Mouse (Mus musculus): ENCODE data around the gene Ttc28. TPM values are rescaled to one million over a fixed set of nuclear protein-coding genes. Genes with fewer than 3 reads are reported as not detected.

Gene Ttc28
- total and polyA plus RNA-seq, 3 experiments: 0.21 to 0.89 (median 0.28) TPM

GRCm38 (mm10) chr5:111025476-111025875, 145.9 kb downstream of the Ttc28 start:
- Histone ChIP-seq H3K4me1 (ENCODE audit: control insufficient read depth in 1 of 2, insufficient read depth in 2 of 2) (no peaks in the 10 kb centered on the region), H3K4me3 (replicated peaks in 1 of 3; ENCODE audit: low read depth in 2 of 3, low read length in 2 of 3, poor library complexity in 1 of 3) (no peak overlapping the region), H3K27ac (ENCODE audit: insufficient read depth, low read depth) (no peak overlapping the region), H3K9ac (ENCODE audit: insufficient read depth, low read depth) (no peak overlapping the region), H3K36me3 (replicated peaks in 1 of 2; ENCODE audit: control insufficient read depth in 1 of 2, insufficient read depth in 1 of 2, low read length in 1 of 2) (no peaks in the 10 kb centered on the region), H3K4me2 (ENCODE audit: insufficient read depth, low read depth, poor library complexity, severe bottlenecking) (no peak overlapping the region), H3K9me3 (replicated peaks; ENCODE audit: low read length) (no peaks in the 10 kb centered on the region), H3K79me2 (replicated peaks; ENCODE audit: control insufficient read depth, extremely low read depth, insufficient read depth, poor library complexity, severe bottlenecking) (no peaks in the 10 kb centered on the region), H3K27me3 (replicated peaks) (no peaks in the 10 kb centered on the region)
- TF ChIP-seq E2F4 (IDR thresholded peaks at IDR 0.05; ENCODE audit: insufficient replicate concordance, low read depth, low read length) (no peak), MAZ (IDR thresholded peaks at IDR 0.05; ENCODE audit: low read depth, low read length) (no peak), PAX5 (IDR thresholded peaks at IDR 0.05; ENCODE audit: low read length) (no peak), ZMIZ1 (IDR thresholded peaks at IDR 0.05; ENCODE audit: low read depth, low read length) (no peak), ZNF384 (IDR thresholded peaks at IDR 0.05; ENCODE audit: low read depth, low read length) (no peak), USF1 (IDR thresholded peaks at IDR 0.05; ENCODE audit: low read depth, low read length) (no peak), NELFE (IDR thresholded peaks at IDR 0.05; ENCODE audit: low read depth, low read length) (no peak), ELF1 (IDR thresholded peaks at IDR 0.05; ENCODE audit: low read depth, low read length) (no peak), ZKSCAN1 (IDR thresholded peaks at IDR 0.05; ENCODE audit: borderline replicate concordance, low read depth, low read length) (no peak), TCF12 (IDR thresholded peaks at IDR 0.05; ENCODE audit: low read depth, low read length) (no peak), RCOR1 (conservative IDR thresholded peaks at IDR 0.05; ENCODE audit: low read depth, low read length) (no peak), POLR2A (IDR thresholded peaks at IDR 0.05; ENCODE audit: low read depth, low read length) (no peak)
- in situ Hi-C loops (cut with MboI; ENCODE audit: low pct_ligation_motif_present, low pct_unique_long_range_greater_than_20kb, low sequenced_read_pairs) (no loop called here), dilution Hi-C loops (cut with MboI; ENCODE audit: extremely low pct_ligation_motif_present, extremely low pct_unique_long_range_greater_than_20kb, low sequenced_read_pairs) (no loop called here)
- DNase-seq (ENCODE audit: extremely low read depth): no peak

GRCm38 (mm10) chr5:111026209-111026608, 146.6 kb downstream of the Ttc28 start:
- Histone ChIP-seq H3K79me2 (replicated peaks; ENCODE audit: control insufficient read depth, extremely low read depth, insufficient read depth, poor library complexity, severe bottlenecking) (no peaks in the 10 kb centered on the region), H3K9me3 (replicated peaks; ENCODE audit: low read length) (no peaks in the 10 kb centered on the region), H3K4me1 (ENCODE audit: control insufficient read depth in 1 of 2, insufficient read depth in 2 of 2) (no peaks in the 10 kb centered on the region), H3K4me2 (ENCODE audit: insufficient read depth, low read depth, poor library complexity, severe bottlenecking) (no peak overlapping the region), H3K27ac (ENCODE audit: insufficient read depth, low read depth) (no peak overlapping the region), H3K4me3 (replicated peaks in 1 of 3; ENCODE audit: low read depth in 2 of 3, low read length in 2 of 3, poor library complexity in 1 of 3) (no peak overlapping the region), H3K36me3 (replicated peaks in 1 of 2; ENCODE audit: control insufficient read depth in 1 of 2, insufficient read depth in 1 of 2, low read length in 1 of 2) (no peaks in the 10 kb centered on the region), H3K9ac (ENCODE audit: insufficient read depth, low read depth) (no peak overlapping the region), H3K27me3 (replicated peaks) (no peaks in the 10 kb centered on the region)
- dilution Hi-C loops (cut with MboI; ENCODE audit: extremely low pct_ligation_motif_present, extremely low pct_unique_long_range_greater_than_20kb, low sequenced_read_pairs) (no loop called here), in situ Hi-C loops (cut with MboI; ENCODE audit: low pct_ligation_motif_present, low pct_unique_long_range_greater_than_20kb, low sequenced_read_pairs) (no loop called here)
- TF ChIP-seq RAD21 (IDR thresholded peaks at IDR 0.05; ENCODE audit: low read depth, low read length): no peak
- no peak for TF ChIP-seq USF1 (IDR thresholded peaks at IDR 0.05; ENCODE audit: low read depth, low read length)
- no peak for TF ChIP-seq CHD1 (IDR thresholded peaks at IDR 0.05; ENCODE audit: low read depth, low read length)
- no peak for TF ChIP-seq NRF1 (IDR thresholded peaks at IDR 0.05; ENCODE audit: low read depth, low read length)
- no peak for TF ChIP-seq MAZ (IDR thresholded peaks at IDR 0.05; ENCODE audit: low read depth, low read length)
- TF ChIP-seq BHLHE40 (IDR thresholded peaks at IDR 0.05; ENCODE audit: low read depth, low read length): no peak
- no peak for TF ChIP-seq ZMIZ1 (IDR thresholded peaks at IDR 0.05; ENCODE audit: low read depth, low read length)
- no peak for TF ChIP-seq SMC3 (IDR thresholded peaks at IDR 0.05; ENCODE audit: low read depth, low read length)
- TF ChIP-seq MAX (IDR thresholded peaks at IDR 0.05; ENCODE audit: low read length): no peak
- TF ChIP-seq MYC (IDR thresholded peaks at IDR 0.05; ENCODE audit: low read depth, low read length): no peak
- TF ChIP-seq E2F4 (IDR thresholded peaks at IDR 0.05; ENCODE audit: insufficient replicate concordance, low read depth, low read length): no peak
- no peak for TF ChIP-seq CHD2 (IDR thresholded peaks at IDR 0.05; ENCODE audit: low read length)
- TF ChIP-seq EP300 (IDR thresholded peaks at IDR 0.05; ENCODE audit: low read length): no peak
- DNase-seq (ENCODE audit: extremely low read depth): no peak

Measured in CH12.LX (cell line).